Mouse (Mus musculus): Measurements from ENCODE around the gene Nckap5. TPM values are rescaled to one million over a fixed set of nuclear protein-coding genes. Genes with fewer than 3 reads are reported as not detected.

Nckap5 gene
- total RNA-seq, 2 experiments from 2014 or later = 14.8 to 19.8 TPM

- no peak for DNase-seq (ENCODE audit: low spot score in 2 of 2)
Observed at GRCm38 (mm10) chr1:126405543-126405942, 425.1 kb downstream of the Nckap5 start.

DNA sequence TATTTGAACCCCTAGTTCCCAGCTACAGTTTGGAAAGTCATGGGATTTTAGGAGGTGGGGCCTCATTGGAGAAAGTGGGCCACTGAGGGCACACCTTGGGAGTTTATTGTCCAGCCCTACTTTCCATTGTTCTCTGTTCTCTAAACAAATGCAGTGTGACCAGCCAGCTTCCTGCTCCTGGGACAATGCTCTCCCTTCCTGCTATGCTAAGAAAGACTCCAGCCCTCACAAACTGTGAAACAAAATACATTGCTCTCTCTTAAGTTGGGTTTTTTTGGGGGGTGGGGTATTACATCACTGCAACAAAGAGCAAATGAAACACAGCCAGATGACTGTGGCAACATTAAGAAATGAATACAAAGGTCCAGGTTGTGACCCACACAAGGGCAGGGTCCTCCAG is 426.6 kb downstream of the Nckap5 start:
- DNase-seq (ENCODE audit: low spot score in 2 of 2) = no peak

GRCm38 (mm10) chr1:126391204-126391603 is 439.4 kb downstream of the Nckap5 start:
- DNase-seq (ENCODE audit: low spot score in 2 of 2) = peak in 1 of 2 experiments; percentile 31

- no peak for DNase-seq (ENCODE audit: low spot score in 2 of 2)
Observed at GRCm38 (mm10) chr1:126377339-126377980, 453.1 kb downstream of the Nckap5 start.

GRCm38 (mm10) chr1:126366736-126367135 is 463.9 kb downstream of the Nckap5 start:
- DNase-seq (ENCODE audit: low spot score in 2 of 2) = no peak

DNA sequence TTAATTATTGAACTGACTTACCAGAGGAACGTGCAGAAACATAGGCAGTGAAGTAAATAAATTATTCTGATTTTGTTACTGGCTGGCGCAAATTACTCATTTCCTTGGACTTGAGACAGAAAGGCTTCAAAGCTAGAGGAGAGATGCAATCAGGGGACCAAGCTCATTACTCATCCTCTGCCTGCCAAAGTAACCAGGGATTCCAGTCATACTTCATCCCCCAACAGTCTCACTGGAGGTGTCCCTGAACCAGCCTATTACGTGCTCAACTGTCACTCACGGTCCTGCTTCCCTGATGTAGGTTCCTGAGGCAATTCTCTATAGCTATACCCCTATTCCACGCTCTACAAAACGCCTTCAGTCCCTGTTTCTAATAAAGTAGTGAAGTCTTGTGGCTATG is 466.0 kb downstream of the Nckap5 start:
- peak in 1 of 2 experiments; percentile 9 for DNase-seq (ENCODE audit: low spot score in 2 of 2)

GRCm38 (mm10) chr1:126360531-126361220 is 469.9 kb downstream of the Nckap5 start:
- no peak for DNase-seq (ENCODE audit: low spot score in 2 of 2)

GRCm38 (mm10) chr1:126360111-126360510 is 470.5 kb downstream of the Nckap5 start:
- DNase-seq (ENCODE audit: low spot score in 2 of 2) = no peak

- peak in 1 of 2 experiments; percentile 28 for DNase-seq (ENCODE audit: low spot score in 2 of 2)
Observed at GRCm38 (mm10) chr1:126341806-126342205, 488.8 kb downstream of the Nckap5 start.

DNA sequence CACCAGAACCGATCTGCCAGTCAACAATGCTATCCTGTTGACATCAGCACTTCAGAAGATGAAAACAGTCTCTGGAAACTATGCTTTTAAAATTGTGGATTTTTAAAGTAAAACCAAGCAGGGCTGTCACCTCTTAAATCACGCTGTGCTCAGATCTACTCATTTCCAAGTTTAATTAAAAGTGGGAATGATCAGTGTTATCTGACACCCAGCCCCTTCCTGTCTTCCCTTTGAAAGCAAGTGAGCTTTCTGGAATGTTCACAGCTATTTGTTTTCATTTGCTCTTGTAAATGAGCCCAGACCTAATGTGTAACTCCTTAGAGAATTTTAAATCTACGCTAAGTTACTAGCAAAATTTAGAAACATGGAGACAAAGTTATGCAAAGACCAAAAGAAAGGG is 491.3 kb downstream of the Nckap5 start:
- DNase-seq (ENCODE audit: low spot score in 2 of 2) = no peak

- DNase-seq (ENCODE audit: low spot score in 2 of 2) = no peak
Observed at GRCm38 (mm10) chr1:126334202-126334601, 496.4 kb downstream of the Nckap5 start.

DNA sequence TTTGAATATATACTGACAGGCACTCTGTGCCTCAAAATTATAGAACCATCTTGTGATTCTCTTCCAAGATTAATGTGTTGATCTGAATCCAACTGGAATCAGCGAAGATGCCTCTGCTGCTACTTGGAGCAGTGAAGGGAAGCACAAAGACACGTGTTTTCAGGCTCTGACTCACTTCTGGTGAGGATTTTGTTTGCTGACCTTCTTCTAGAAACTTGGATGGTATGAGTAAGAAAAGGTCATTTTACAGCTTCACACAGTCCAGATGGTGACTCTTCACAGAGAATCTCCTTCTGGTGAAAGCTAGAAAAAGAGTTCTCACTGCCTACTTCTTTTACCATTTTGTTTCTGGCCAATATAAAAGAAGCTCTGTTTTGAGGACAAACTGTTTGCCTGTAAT is 498.6 kb downstream of the Nckap5 start:
- DNase-seq (ENCODE audit: low spot score in 2 of 2) = peak in 1 of 2 experiments; percentile 39

- no peak for DNase-seq (ENCODE audit: low spot score in 2 of 2)
Observed at GRCm38 (mm10) chr1:126320696-126321095, 509.9 kb downstream of the Nckap5 start.

- DNase-seq (ENCODE audit: low spot score in 2 of 2) = no peak
Observed at GRCm38 (mm10) chr1:126317874-126318607, 512.6 kb downstream of the Nckap5 start.

DNA sequence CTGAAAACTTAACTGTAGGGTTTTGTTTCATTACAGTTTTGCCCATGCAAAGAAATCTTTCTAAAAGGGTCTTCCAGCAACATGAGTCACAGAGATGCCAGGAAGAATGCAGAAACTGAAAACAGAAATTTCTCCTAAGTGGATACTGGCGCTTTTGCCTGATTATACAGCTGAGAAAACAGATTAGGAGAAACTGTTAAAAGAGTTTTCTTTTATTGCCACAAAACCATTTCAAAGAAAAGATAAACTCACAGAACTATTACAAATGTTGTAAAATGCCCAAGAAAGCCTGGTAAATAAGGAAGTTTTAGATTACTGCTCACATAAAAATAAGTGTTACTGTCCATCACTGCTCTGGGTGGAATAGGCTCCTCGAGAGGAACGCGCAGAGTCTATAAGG is 513.3 kb downstream of the Nckap5 start:
- DNase-seq (ENCODE audit: low spot score in 2 of 2) = no peak

- DNase-seq (ENCODE audit: low spot score in 2 of 2) = no peak
Observed at GRCm38 (mm10) chr1:126316866-126317265, 513.7 kb downstream of the Nckap5 start.

DNA sequence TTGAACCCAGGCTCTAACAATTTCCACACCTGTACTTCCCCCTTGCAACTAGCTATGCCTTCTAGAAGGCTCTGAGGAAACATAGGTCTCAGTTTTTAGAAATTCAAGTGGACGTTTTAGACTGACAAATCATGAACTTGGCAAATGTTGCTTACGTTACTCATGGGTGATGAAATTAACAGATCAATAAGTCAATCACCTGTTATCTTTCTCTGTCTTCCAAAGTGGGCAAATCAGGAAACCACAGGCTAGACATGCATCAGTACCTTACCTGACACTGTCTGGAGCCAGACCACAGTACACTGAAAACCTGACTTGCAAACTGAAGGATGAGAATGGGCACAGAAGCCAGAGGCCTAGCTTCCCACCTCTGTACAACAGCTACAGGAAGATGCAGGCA is 529.5 kb downstream of the Nckap5 start:
- no peak for DNase-seq (ENCODE audit: low spot score in 2 of 2)

DNA sequence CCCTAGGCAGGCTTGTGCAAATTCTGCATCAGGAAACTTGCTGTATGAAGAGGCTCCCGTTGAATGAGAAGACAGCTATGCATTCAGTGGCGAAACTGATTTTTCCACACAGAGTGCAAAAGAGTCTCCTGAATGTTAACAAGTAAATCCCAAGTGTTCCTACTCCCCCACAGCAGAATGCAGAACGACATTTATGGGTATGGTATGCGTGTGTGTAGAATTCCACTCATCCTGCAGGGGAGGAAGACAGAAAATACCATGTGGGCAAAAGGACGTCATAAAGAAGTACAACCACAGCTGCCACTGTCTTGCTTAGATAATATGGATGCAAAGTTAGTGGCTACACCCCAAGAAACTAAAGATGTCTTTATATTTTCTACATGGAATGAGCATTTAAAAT is 565.7 kb downstream of the Nckap5 start:
- DNase-seq (ENCODE audit: low spot score in 2 of 2) = no peak

DNA sequence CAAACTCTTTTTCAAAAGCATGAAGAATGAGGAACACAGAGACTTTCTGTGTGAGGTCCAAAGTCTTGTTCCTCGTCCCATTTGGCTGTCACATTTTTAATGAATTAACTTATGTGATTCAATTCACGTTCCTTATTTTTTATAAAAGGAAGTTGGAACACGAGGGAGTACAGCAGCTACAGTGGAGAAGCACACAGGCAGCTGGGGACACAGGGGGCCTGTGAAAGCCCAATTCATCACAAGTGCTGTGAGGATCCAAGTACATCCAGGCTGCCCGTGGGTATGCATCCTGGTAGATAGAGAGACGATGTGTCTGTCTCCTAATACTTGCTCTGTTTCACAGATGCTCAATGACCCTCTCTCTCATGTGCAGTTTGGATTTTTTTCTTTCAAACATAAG is 576.2 kb downstream of the Nckap5 start:
- peak in 1 of 2 experiments; percentile 50 for DNase-seq (ENCODE audit: low spot score in 2 of 2)

- DNase-seq (ENCODE audit: low spot score in 2 of 2) = no peak
Observed at GRCm38 (mm10) chr1:126253934-126254333, 576.7 kb downstream of the Nckap5 start.

- no peak for DNase-seq (ENCODE audit: low spot score in 2 of 2)
Observed at GRCm38 (mm10) chr1:126233196-126233595, 597.4 kb downstream of the Nckap5 start.

DNA sequence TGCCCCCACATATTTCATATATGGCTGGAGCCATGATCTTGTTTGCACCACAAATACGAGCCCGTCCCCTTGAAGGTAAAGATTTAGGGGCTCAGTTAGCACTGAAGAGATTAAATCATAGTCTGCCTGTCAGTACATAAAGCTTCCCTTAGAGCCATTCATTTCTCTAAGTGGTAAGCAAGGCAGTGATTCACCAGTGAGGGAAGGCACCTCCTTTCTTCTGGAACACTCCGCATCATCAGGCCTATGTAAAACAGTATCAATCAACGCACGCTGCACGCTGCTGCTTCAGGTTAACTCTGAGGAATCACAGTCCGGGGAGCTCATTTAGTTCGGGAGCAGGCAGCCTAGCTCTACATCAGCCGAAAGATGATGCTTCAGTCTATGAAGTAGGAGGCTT is 599.4 kb downstream of the Nckap5 start:
- no peak for DNase-seq (ENCODE audit: low spot score in 2 of 2)

Measured in layer of hippocampus, postnatal 14 days (tissue).